Mouse (Mus musculus) bone marrow macrophage, adult 2 months (primary cell): ENCODE results near the gene Slc46a3.

ENCODE experiments used
- CTCF ChIP-seq: IDR thresholded peaks from 2 replicates; pipeline ENCODE4 v1.5.1; 2012; ENCODE audit warnings: low read depth, mild to moderate bottlenecking, low read length, moderate library complexity
- POLR2A ChIP-seq: IDR thresholded peaks from 2 replicates; pipeline ENCODE4 v1.6.1; 2012; ENCODE audit warnings: mild to moderate bottlenecking, low read depth, low read length, borderline replicate concordance

DNA sequence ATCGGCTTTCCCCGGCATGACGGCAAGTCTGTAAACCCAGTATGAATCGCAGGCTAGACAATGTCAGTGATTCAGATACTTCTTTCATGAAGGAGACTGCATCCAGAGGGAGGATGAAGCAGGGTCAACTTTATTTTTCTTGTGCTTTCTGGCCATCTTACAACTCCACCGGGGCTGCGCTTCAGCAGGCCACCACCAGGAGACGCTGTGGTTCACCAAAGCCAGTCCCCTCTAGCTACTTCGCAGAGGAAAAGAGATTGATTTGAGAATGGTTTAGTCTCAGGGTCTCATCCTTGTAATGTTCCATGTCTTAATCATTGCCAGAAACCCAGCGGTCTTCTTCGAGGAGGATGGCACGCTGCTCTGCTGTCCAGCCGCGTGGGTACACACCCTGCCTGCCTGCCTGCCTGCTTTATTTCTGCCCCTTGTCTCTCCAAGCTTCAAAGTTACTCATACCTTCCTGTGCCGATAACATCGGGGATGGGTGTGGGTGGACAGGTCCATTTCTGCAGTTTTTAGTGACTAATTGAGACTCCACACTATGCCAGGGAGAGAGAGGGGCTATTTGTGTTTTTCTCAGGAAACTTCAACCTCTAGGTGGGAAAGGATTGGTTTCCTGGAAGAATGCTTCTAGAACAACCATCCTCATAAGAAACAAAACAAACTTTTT is 31.5 kb upstream of the Slc46a3 start:
- TF ChIP-seq CTCF (peak; percentile 59), POLR2A (no peak)
